Mouse (Mus musculus): ENCODE measurements around the gene Pam.

DNA sequence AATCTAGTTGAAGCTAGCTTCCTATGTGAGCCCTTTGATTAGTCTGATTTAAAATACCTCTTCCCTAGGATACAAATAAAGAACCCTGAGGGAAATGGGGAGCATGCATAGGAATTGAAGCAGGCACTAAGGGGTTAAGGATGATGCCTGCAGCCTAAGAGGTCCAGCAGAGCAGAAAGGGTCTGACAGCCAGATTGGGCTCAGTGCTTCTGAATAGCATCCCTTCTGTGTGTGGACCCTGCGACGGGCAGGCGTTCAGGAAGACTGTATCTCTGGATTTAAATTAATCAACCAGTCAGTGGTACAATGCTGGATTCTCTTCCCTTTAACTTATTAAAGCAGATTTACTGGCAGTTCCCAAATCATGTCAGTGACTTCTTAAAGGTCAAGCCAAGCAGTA lies 41.5 kb downstream of the Pam start:
- TF ChIP-seq POLR2A (IDR thresholded peaks at IDR 0.05; ENCODE audit: low read depth, low read length) (no peak), CTCF (conservative IDR thresholded peaks at IDR 0.05; ENCODE audit: insufficient read depth, insufficient read length, low read depth, low read length) (no peak)

Data from kidney, adult 2 months (tissue).